Mouse (Mus musculus): Measurements from ENCODE around the gene Grm1.

Grm1 gene

DNA sequence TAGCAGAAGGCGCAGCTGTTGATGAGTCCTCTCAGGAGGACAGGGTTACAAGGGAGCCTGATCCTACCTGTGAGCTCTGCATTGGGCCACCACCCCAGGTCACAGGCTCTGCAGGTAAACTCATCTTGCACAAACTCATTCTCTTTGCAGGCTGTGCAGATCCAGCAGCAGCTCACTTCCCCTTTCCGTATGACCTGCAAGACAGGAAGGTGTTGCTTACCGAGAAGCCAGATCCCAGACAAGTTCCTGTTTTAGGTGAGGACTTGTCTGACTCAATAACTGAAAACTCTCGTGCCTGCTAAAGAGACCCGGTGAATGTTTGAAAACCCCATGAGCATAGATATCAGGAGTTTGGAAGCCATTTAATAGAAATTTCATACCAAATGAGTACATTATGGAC lies 349.1 kb downstream of the Grm1 start:
- DNase-seq (ENCODE audit: low spot score in 2 of 2), result no peak

DNA sequence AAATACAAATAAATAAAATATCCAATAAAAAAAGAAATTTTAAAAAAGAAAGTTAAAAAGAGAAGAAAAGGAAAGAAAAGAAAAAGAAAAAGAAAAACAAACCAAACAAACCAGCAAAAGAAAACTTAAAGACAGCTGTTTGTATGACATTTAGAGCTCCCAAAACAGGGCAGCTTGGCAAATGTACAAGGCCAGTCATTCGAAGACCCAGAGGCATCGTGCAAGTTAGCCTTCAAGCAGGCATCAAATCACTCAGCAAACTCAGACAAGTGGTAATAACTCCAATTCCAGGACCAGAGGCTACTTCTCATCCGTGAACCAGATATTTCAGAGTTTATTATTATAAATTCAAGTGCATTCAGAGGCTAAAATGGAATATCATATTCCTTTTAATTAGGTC lies 355.7 kb downstream of the Grm1 start:
- no peak for DNase-seq (ENCODE audit: low spot score in 2 of 2)

GRCm38 (mm10) chr10:10710837-10711236 lies 371.3 kb downstream of the Grm1 start:
- DNase-seq (ENCODE audit: low spot score in 2 of 2), result no peak

DNA sequence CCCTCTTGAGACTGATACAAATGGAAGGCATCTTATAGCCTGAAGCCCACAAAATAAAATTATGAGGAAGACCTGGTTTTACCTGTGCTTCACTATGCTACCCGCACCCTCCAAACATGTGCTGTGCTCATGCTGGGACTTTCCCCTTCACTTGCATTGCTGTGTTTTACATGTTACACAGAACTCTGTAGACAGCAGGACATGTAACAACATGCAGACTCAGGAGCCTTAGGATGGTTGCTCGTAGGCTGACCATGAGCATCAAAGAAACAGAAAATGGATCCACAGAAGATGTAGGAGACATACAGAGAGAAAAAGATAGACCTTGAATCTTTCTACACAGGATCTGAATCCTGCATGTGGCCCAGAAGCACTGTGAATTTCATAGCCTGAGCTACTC lies 371.8 kb downstream of the Grm1 start:
- no peak for DNase-seq (ENCODE audit: low spot score in 2 of 2)

DNA sequence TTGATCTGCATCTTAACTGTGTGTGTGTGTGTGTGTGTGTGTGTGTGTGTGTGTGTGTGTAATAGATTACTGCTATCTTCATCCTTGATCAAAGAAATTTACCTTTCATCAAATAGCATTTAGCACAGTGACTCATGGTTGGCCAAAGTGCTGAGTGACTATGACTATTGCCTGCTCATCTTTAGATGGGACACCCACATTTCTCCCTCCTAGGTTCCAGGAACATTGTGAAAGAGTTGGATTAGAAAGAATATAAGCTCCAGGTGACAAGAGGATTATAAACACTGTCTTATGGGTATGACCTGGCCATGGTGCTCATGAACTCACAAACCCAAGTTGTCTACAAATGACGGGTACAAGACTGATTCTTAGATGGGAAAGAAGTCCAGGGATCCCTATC lies 374.1 kb downstream of the Grm1 start:
- DNase-seq (ENCODE audit: low spot score in 2 of 2), result no peak

- no peak for DNase-seq (ENCODE audit: low spot score in 2 of 2)
Measured at GRCm38 (mm10) chr10:10701326-10701725, 380.8 kb downstream of the Grm1 start.

DNA sequence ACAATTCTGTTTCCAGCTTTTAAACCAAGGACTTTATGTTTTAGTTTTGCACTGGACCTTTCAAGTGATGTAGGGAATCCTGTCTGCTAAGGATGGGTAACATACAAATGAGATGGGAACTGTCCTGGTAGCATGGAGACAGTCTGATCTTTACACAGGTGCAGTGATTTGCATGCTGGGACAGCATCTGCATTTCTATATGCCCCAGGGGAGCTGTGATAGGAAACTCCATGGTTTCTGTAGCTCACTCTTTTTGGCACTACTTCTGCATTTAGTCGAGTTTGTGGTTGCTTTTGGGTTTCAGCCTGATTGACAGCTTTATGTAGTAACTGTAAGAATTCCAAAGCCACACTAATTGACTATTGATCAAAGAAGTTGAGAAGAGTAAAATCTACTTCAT lies 381.3 kb downstream of the Grm1 start:
- no peak for DNase-seq (ENCODE audit: low spot score in 2 of 2)

DNA sequence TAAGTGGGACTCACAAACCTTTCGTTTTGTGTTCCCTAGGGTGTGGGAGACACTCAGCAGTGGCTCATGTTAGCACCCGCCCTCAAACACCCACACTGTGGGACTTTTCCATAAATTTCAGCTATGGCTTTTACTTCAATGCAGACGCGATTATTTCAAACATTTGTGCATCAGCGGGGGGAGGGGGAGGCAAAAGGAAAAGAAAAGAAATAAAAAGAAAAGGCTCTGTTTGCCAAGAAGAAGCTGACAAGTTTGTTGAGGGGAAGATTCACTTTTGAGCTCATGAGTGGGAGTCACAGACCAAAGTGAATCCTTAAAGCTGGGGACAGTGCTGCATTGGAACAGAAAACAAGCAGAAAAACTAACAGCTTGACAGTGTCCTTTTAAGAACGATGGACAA lies 384.7 kb downstream of the Grm1 start:
- DNase-seq (ENCODE audit: low spot score in 2 of 2), result peak; percentile 10 to 43

GRCm38 (mm10) chr10:10689668-10690223 lies 392.4 kb downstream of the Grm1 start:
- no peak for DNase-seq (ENCODE audit: low spot score in 2 of 2)

- peak; percentile 60 to 64 for DNase-seq (ENCODE audit: low spot score in 2 of 2)
Measured at GRCm38 (mm10) chr10:10688907-10689667, 393.1 kb downstream of the Grm1 start.

GRCm38 (mm10) chr10:10681048-10681447 lies 401.1 kb downstream of the Grm1 start, which contains the start of gene Gm10944:
Gene Gm10944, plus strand, starts transcription at chr10:10681348.
- DNase-seq (ENCODE audit: low spot score in 2 of 2), result no peak

GRCm38 (mm10) chr10:10659976-10660375 lies 422.2 kb downstream of the Grm1 start:
- no peak for DNase-seq (ENCODE audit: low spot score in 2 of 2)

DNA sequence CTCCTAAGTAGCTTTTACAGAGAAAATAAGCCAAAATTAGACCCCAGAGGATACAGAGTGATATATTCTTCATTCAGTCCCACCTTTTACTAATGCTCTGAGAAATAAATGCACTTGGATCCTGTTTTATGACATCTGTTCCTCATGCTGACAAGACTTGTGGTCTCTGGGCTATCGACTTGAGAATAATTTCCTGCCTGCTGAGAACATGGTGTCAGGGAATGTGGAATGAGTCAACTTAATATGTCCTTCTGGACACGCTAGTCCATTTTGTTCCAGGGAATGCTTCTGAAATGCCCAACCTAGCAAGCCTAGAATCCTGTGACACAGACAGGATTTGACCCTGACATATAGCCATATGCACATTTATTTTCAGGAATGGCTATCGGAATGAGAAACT lies 423.0 kb downstream of the Grm1 start:
- no peak for DNase-seq (ENCODE audit: low spot score in 2 of 2)

DNA sequence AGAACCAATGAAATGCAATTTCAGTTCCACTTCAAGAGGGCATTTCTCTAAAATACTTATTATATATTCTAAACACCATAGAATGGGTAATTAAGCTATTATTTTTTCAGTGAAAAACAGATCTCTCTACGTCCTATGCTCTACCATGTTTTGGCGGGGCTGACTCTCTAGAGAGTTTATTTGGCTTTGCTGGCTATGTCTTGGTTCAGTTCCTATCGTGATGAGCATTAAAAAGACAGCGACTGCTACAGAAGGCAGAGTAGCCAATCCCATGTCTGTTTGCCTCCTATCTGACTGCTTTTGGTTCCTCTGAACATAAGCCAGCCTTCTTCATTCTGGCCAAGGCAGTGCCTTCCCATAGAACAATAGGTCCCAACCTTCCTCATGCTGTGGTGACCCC lies 425.5 kb downstream of the Grm1 start:
- DNase-seq (ENCODE audit: low spot score in 2 of 2), result no peak

GRCm38 (mm10) chr10:10655991-10656390 lies 426.2 kb downstream of the Grm1 start:
- DNase-seq (ENCODE audit: low spot score in 2 of 2), result no peak
